Mouse (Mus musculus) cerebellum, adult 2 months (tissue): ENCODE measurements at regions not wholly inside any gene's neighbourhood (a gene's known extent, or its start where the extent isn't known, plus 50 kb on each side); places are given as distances from the start of the nearest gene placed in this dataset.

Experiments
- CTCF ChIP-seq: fragments of 200-500 bp; IDR thresholded peaks from 2 replicates; pipeline ENCODE4 v1.5.1; 2011; ENCODE audit warnings: low read depth, mild to moderate bottlenecking, control low read depth, low read length, moderate library complexity, borderline replicate concordance; ENCODE audit not compliant: insufficient read depth
- POLR2A ChIP-seq: fragments of 200-500 bp; IDR thresholded peaks from 2 replicates; pipeline ENCODE4 v1.6.1; 2011; ENCODE audit warnings: low read length, control low read depth, borderline replicate concordance; ENCODE audit not compliant: insufficient read depth

DNA sequence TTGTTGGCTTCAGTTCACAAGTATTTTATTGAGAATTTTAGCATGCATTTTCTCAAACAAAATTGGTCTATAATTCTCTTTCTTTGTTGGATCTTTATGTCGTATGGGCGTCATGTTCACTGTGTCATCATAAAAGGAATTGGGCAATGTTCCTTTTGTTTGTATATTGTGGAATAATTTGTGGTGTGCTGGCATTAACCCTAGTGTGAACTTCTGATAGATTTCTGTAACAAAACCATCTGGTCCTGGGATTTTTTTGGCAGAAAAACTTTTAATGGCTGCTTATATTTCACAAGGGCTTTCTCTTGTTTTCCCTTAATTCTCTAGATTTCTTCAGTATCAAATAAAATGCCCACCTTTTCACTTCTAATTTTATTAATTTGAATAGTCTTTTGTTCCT lies 278.7 kb downstream of the Slitrk1 start:
- no peak for TF ChIP-seq CTCF
- TF ChIP-seq POLR2A: no peak
